Comparison of ENCODE assay signal across 23 mouse cellular contexts in genomic region chr13:31772882-31773281, GRCm38 (mm10). TPM values are rescaled to one million over a fixed set of nuclear protein-coding genes. Genes with fewer than 3 reads are reported as not detected.
DNase-seq lines count a peak whose midpoint lies in the region; ATAC-seq and TF ChIP-seq lines count a peak whose summit lies in the region.
"Had no signal": no experiment of that assay in that cellular context is flagged by ENCODE, and none has a peak within 500 bp of the region (broad histone marks: within the 10 kb centered on the region; RNA-seq: fewer than 3 reads in every experiment).

No protein-coding gene starts in this region.

- no peaks in the 10 kb centered on the region for H3K27me3 ChIP-seq in forebrain, embryonic 13.5 days
- H3K27me3 ChIP-seq in forebrain, embryonic 16.5 days (replicated peaks; ENCODE audit: control insufficient read depth, insufficient read depth, low read length) = no peaks in the 10 kb centered on the region
- H3K27me3 ChIP-seq in heart, embryonic 10.5 days (ENCODE audit: insufficient read depth, poor library complexity, severe bottlenecking) = no peaks in the 10 kb centered on the region
- no peaks in the 10 kb centered on the region for H3K27me3 ChIP-seq in liver, adult 2 months (ENCODE audit: control insufficient read depth, insufficient read depth, low read length)
- H3K27me3 ChIP-seq in midbrain, embryonic 11.5 days (ENCODE audit: control insufficient read depth, insufficient read depth, low read length) = no peaks in the 10 kb centered on the region
- H3K27me3 ChIP-seq in midbrain, embryonic 13.5 days = no peaks in the 10 kb centered on the region
- H3K27me3 ChIP-seq: CH12.LX, Patski had no signal

- ATAC-seq in forebrain, embryonic 13.5 days = 0 out of 2 replicates have a peak, but pooled peaks have one; percentile 10
- no peak for ATAC-seq in forebrain, embryonic 16.5 days
- no peak for ATAC-seq in midbrain, embryonic 11.5 days (ENCODE audit: low FRiP score)
- ATAC-seq in midbrain, embryonic 13.5 days = no peak
- ATAC-seq: activated CD4-positive, CD25-positive, alpha-beta regulatory T cell, adult 4 months; CD4-positive, CD25-positive, alpha-beta regulatory T cell, adult 4 months; Patski had no signal

- peak; percentile 61 for DNase-seq in heart, embryonic 10.5 days (ENCODE audit: low spot score)
- no peak for DNase-seq in heart, adult 11 months
- no peak for DNase-seq in liver, adult 2 months (ENCODE audit: extremely low read depth, low read depth, low spot score)
- no peak for DNase-seq in liver
- DNase-seq in midbrain, embryonic 11.5 days (ENCODE audit: low spot score, missing footprints) = peak; percentile 73
- DNase-seq: adrenal gland, adult 2 months; adrenal gland, adult 8-10 months; adrenal gland, postnatal 10 days; adrenal gland, postnatal 14 days; adrenal gland, postnatal 25 days; adrenal gland, postnatal 36 days; B cell, adult 2 months; cerebellum, adult 11 months; cerebellum, adult 11-12 months had no signal

- no peaks in the 10 kb centered on the region for H3K9me3 ChIP-seq in forebrain, embryonic 13.5 days (replicated peaks)
- H3K9me3 ChIP-seq in forebrain, embryonic 16.5 days (ENCODE audit: control insufficient read depth, low read length) = no peaks in the 10 kb centered on the region
- H3K9me3 ChIP-seq in heart, embryonic 10.5 days = no peaks in the 10 kb centered on the region
- no peaks in the 10 kb centered on the region for H3K9me3 ChIP-seq in midbrain, embryonic 11.5 days (ENCODE audit: control insufficient read depth, low read length)
- no peaks in the 10 kb centered on the region for H3K9me3 ChIP-seq in midbrain, embryonic 13.5 days
- H3K9me3 ChIP-seq: G1E had no signal

- no peaks in the 10 kb centered on the region for H3K4me1 ChIP-seq in forebrain, embryonic 13.5 days
- 0 out of 2 replicates have a peak, but pooled peaks cover 2% of the 10 kb centered on the region for H3K4me1 ChIP-seq in forebrain, embryonic 16.5 days (replicated peaks; ENCODE audit: control insufficient read depth, insufficient read depth, low read length)
- no peaks in the 10 kb centered on the region for H3K4me1 ChIP-seq in heart, embryonic 10.5 days
- H3K4me1 ChIP-seq in liver, adult 2 months (ENCODE audit: control insufficient read depth, insufficient read depth, low read length) = peaks cover 7% of the 10 kb centered on the region; the same call in 1 of the 2 replicates
- H3K4me1 ChIP-seq in midbrain, embryonic 11.5 days (ENCODE audit: control insufficient read depth, insufficient read depth, low read length) = no peaks in the 10 kb centered on the region
- H3K4me1 ChIP-seq in midbrain, embryonic 13.5 days (replicated peaks) = no peaks in the 10 kb centered on the region

- H3K4me2 ChIP-seq in forebrain, embryonic 13.5 days = no peak overlapping the region
- H3K4me2 ChIP-seq in forebrain, embryonic 16.5 days (ENCODE audit: low read length) = no peak overlapping the region
- H3K4me2 ChIP-seq in midbrain, embryonic 11.5 days = no peak overlapping the region
- no peak overlapping the region for H3K4me2 ChIP-seq in midbrain, embryonic 13.5 days (replicated peaks)

- H3K79me2 ChIP-seq in liver, adult 2 months (ENCODE audit: control insufficient read depth, insufficient read depth, low read length) = no peaks in the 10 kb centered on the region

- no peak for TF ChIP-seq POLR2A in liver, adult 2 months (IDR thresholded peaks at IDR 0.05; ENCODE audit: extremely low read depth, insufficient read depth, low read length)

- WGBS in forebrain, embryonic 13.5 days = 83% methylated on average over 5 of the region's 5 CpGs
- 79% methylated on average over 5 of the region's 5 CpGs for WGBS in forebrain, embryonic 16.5 days
- WGBS in heart, embryonic 10.5 days = 75% methylated on average over 5 of the region's 5 CpGs
- WGBS in liver, adult 2 months = 85% methylated on average over 5 of the region's 5 CpGs
- WGBS in midbrain, embryonic 11.5 days = 84% methylated on average over 5 of the region's 5 CpGs
- WGBS in midbrain, embryonic 13.5 days = 78% methylated on average over 5 of the region's 5 CpGs

- H3K27ac ChIP-seq in forebrain, embryonic 13.5 days = no peak overlapping the region
- H3K27ac ChIP-seq in forebrain, embryonic 16.5 days (ENCODE audit: low read length) = no peak overlapping the region
- no peak overlapping the region for H3K27ac ChIP-seq in heart, embryonic 10.5 days
- 0 out of 2 replicates have a peak overlapping the region, but pooled peaks have one; percentile 20 for H3K27ac ChIP-seq in liver, adult 2 months (replicated peaks; ENCODE audit: insufficient read depth, low read depth, low read length)
- H3K27ac ChIP-seq in midbrain, embryonic 11.5 days (ENCODE audit: low read depth, low read length) = no peak overlapping the region
- no peak overlapping the region for H3K27ac ChIP-seq in midbrain, embryonic 13.5 days

- no peak overlapping the region for H3K4me3 ChIP-seq in forebrain, embryonic 13.5 days
- H3K4me3 ChIP-seq in forebrain, embryonic 16.5 days (replicated peaks; ENCODE audit: low read length) = no peak overlapping the region
- no peak overlapping the region for H3K4me3 ChIP-seq in heart, embryonic 10.5 days
- no peak overlapping the region for H3K4me3 ChIP-seq in liver, adult 2 months (ENCODE audit: insufficient read depth, low read depth, low read length)
- H3K4me3 ChIP-seq in midbrain, embryonic 11.5 days (ENCODE audit: low read depth, low read length) = no peak overlapping the region
- no peak overlapping the region for H3K4me3 ChIP-seq in midbrain, embryonic 13.5 days (replicated peaks)

- no peak overlapping the region for H3K9ac ChIP-seq in forebrain, embryonic 13.5 days
- H3K9ac ChIP-seq in forebrain, embryonic 16.5 days (replicated peaks; ENCODE audit: low read depth, low read length) = no peak overlapping the region
- no peak overlapping the region for H3K9ac ChIP-seq in liver, adult 2 months (ENCODE audit: low read depth, low read length)
- H3K9ac ChIP-seq in midbrain, embryonic 11.5 days (ENCODE audit: low read length) = no peak overlapping the region
- no peak overlapping the region for H3K9ac ChIP-seq in midbrain, embryonic 13.5 days (replicated peaks)

- H3K36me3 ChIP-seq in forebrain, embryonic 13.5 days (ENCODE audit: poor library complexity, severe bottlenecking) = no peaks in the 10 kb centered on the region
- no peaks in the 10 kb centered on the region for H3K36me3 ChIP-seq in forebrain, embryonic 16.5 days (ENCODE audit: control insufficient read depth, insufficient read depth)
- H3K36me3 ChIP-seq in heart, embryonic 10.5 days = no peaks in the 10 kb centered on the region
- H3K36me3 ChIP-seq in liver, adult 2 months (ENCODE audit: control insufficient read depth, insufficient read depth, low read length) = no peaks in the 10 kb centered on the region
- no peaks in the 10 kb centered on the region for H3K36me3 ChIP-seq in midbrain, embryonic 11.5 days (ENCODE audit: control insufficient read depth, insufficient read depth, low read length)
- no peaks in the 10 kb centered on the region for H3K36me3 ChIP-seq in midbrain, embryonic 13.5 days
- H3K36me3 ChIP-seq: G1E had no signal

- TF ChIP-seq CTCF in liver, adult 2 months (IDR thresholded peaks at IDR 0.05; ENCODE audit: low read depth, low read length) = no peak

RNA-seq across cellular contexts. Expression of gene Foxc1, which starts 33.6 kb away (rescaled TPM):
- polyA plus RNA-seq in forebrain, embryonic 13.5 days (2015; fragmentation: Nextera tagmentation; extraction: Ambion mirVana) = 0.65 and 1.1 TPM in 2 replicates
- polyA plus RNA-seq in forebrain, embryonic 16.5 days (2015; fragmentation: Nextera tagmentation; extraction: Ambion mirVana) = 0.57 and 1.1 TPM in 2 replicates
- 1.4 and 2.0 TPM in 2 replicates for polyA plus RNA-seq in heart, embryonic 10.5 days (2016; fragmentation: Nextera tagmentation; extraction: Ambion mirVana)
- 0.07 and 0.09 TPM in 2 replicates for total RNA-seq in liver, adult 2 months (2014; rRNA removed)
- polyA plus RNA-seq in liver, adult 2 months (2012; rRNA removed) = 0.05 TPM in 1 of 2 replicates, not detected in the other
- polyA plus RNA-seq in midbrain, embryonic 11.5 days (2014; fragmentation: Nextera tagmentation; extraction: Ambion mirVana) = 6.5 and 7.0 TPM in 2 replicates
- 0.97 and 1.0 TPM in 2 replicates for polyA plus RNA-seq in midbrain, embryonic 13.5 days (2015; fragmentation: Nextera tagmentation; extraction: Ambion mirVana)
- total RNA-seq: CH12.LX, MEL had no signal
- polyA plus RNA-seq: activated CD4-positive, CD25-positive, alpha-beta regulatory T cell, adult 4 months; CD4-positive, CD25-positive, alpha-beta regulatory T cell, adult 4 months; G1E had no signal

Comparison
In these comparisons a context has a peak if more than half of its experiments do, and no peak if none do; other contexts are left out.
1. DNase-seq: peak in heart, embryonic 10.5 days (single experiment) and midbrain, embryonic 11.5 days (single experiment); none in heart, adult 11 months (single experiment), liver, adult 2 months (single experiment) and liver (single experiment).